Mouse (Mus musculus) left cerebral cortex, adult 9 months (tissue): Measurements from ENCODE around the gene Fbxl12.
"Not testable (repeated sequence)": the region's sequence is repeated elsewhere in the genome, so short reads cannot be mapped to it uniquely, and the experiment has no call there.

Experiments
- DNase-seq, 2 experiments: peaks; one replicate each; pipeline ENCODE4 v3.0.0; 2022; ENCODE audit warnings: low spot score in 2 of 2

The Fbxl12 gene

DNA sequence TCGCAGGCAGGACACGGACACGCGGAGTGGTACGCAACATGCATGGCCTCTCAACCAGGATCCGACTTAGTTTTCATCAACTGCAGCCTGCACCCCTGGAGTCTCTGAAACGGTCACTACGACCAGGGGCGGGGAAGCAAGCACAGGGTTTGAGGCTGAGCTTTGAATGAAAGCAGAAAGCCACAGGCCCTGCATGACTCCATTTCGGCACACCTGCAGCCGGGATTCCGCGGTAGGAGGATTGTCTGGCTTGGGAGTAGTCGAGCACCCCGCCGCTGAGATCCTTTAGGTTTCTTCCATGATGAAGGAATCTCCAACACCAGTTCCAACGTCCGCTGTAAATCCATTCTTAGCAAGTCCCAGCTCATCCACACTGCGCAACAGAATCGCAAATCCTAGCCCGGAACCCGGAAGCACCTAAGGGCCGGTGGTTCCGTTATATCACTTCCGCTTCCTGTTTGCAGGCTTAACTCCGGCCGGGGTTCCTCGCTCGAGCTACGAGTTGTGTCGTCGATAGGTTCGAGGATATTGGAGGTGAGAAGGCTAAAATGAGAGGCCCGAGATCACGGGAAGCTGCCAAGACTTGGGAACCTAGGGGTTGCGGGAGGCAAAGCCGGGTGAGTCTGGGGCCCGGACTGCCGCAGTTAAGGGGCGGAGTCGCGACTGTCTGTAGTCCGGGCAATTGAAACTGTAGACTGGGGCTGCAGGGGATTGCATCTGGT, at the start of gene Fbxl12:
Gene Fbxl12 (minus strand): TSS at position 408 of the 722 bp plus-strand sequence.
- peak in 1 of 2 experiments; percentile 77 for DNase-seq

DNA sequence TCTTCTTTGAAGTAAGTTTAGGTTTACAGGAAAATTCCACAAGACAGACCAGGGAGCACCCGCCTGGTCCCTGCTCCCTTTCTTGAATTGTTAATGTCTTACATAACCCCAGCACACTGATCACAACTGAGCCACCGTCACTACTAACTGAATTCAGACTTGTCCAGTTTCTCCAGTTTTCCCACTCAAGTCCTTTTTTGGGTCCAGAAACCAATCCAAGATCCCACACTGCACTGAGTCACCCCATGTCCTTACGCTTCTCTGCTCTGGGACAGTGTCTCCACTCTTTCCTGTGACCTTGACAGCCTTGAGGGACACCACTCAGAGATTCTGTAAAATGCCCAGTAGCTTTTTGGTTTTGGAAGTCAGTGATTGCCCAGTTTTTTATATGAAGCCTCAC, 48.3 kb upstream of the Fbxl12 start:
- DNase-seq: no peak

GRCm38 (mm10) chr9:20690449-20690848, 45.9 kb upstream of the Fbxl12 start:
- DNase-seq: not testable (repeated sequence)

- DNase-seq: no peak
Observed at GRCm38 (mm10) chr9:20689913-20690312, 45.3 kb upstream of the Fbxl12 start.

- no peak for DNase-seq
Observed at GRCm38 (mm10) chr9:20689403-20689802, 44.8 kb upstream of the Fbxl12 start.

DNA sequence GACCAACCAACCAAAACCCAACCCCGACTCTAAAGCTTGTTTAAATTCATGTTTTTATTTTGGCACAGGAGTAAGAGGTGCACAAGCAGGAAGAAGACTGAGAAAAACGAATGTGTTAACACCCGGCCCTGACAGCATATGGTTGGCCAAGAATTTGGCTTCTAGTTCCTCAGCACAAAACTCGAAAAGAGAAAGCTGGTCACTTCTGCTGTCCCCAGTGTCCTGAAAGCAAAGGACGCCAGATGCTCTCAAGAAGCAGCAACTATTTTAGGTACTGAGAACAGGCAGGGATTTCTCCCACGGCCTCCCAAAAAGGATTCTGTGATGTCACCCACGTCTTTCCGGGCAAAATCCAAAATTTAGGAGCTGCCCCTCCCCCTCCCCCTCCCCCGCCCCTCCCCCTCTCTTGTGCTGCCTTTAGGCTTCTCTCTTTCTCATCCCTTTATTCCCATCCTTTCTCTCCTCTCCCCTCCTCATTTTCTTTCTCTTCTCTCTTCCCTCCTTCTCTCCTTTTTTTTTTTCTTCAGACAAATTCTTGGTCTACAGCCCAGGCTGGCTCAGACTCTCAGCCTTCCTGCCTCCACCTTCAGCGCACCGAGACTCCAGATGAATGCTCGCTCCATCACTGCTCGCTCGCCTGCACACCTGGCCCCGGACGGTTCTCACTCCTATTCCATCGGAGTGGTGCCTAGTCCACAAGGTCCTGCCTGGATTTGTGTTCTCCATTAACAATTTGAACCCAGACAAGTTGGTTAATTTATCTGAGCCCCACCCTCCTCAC, 40.7 kb upstream of the Fbxl12 start:
- peak; percentile 74 to 87 for DNase-seq

DNA sequence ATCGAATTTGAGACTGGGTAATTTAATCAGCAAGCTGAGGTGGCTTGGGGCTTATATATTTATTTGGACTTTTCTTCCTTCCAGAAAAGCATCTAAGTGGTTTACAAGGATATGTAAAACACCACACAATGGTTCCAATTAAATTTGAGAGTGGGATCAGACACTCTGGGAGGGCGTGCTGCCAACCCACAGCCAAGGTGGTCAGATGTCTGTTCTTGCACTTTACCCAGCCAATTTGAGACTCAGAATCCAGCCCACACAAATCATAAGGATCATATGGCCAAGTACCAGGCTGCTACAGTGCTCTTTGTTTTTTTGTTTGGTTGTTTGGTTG, 37.8 kb upstream of the Fbxl12 start:
- DNase-seq: peak in 1 of 2 experiments; percentile 65

DNA sequence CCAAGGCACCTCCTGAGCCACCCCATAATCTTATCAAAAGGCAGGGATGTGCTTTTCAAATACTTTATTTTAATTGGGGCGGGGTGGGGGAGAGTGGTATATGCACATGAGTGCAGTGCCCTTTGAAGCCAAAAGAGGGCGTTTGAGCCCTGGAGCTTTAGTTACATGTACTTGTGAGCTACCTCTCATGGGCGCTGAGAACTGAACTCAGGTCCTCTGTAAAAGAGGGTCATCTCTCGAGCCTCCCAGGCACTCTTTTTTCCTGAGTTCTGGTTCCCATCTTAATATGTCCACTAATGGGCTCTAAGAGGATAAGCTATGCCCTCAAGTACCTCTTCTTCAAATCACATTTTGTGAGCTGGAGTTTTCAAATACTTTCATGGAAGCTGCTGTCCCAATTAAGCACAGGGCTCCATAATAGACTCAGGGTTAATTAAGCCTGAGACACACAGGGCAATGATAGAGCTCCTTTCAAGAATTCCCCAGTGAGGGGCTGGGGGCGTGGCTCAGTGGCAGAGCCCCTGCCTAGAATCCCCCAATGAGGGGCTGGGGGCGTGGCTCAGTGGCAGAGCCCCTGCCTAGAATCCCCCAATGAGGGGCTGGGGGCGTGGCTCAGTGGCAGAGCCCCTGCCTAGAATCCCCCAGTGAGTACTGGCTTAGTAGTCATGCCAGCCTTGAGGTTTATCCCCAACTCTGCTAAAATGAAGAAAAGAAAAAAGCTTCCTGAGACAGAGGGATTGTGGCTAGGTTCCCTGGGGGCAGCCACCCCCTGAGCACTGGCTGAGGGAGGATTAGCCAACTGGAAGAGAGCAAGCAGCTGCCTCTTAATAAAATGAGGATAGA, 37.2 kb upstream of the Fbxl12 start:
- no peak for DNase-seq

DNA sequence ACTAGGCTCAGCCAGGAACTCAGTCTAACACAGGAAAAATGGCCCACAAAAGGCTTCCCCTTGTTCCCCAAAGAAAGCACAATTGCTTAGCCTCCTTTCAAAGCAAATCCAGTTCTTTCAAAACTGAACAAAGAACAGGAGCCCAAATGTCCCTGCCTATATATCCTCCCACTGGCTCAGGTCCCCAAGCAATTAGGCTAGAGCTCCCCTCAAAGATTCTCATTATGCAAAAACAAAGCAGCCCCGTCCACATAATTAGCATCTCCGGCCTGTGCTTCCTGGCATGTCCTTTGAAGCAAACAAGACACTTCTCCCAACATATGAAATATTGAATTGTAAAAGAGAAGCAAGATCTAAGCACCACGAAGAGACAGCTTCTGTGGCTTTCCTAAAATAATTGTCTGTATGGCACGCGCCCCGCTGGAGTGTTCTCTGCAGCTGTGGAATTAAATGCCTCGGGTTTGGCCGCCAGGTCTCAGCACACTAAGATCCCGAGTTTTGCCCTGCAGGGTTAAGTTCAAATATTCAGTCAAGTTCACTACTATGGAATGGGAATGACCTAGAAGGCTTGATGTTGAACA, 35.9 kb upstream of the Fbxl12 start:
- no peak for DNase-seq

DNA sequence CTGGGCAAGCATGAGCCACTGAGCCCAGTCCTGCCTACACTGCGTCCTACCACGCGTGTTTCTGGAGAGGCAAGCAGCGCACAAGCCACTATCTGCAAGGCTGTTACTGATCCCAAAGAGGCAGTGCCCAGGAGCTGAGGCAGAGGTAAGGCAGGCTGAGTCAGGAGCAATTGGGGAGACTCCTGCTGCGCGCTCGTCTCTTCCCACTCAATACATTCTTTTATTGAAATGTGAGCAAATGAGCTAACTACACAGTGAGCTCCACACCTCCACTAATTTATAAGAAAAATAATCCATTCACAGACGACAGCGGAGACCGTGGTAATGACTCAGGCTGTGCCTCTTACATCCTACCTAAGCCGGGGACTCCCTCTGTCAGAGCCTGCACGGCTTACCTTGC, 33.3 kb upstream of the Fbxl12 start:
- peak; percentile 48 to 59 for DNase-seq

- DNase-seq: no peak
Observed at GRCm38 (mm10) chr9:20672047-20672446, 27.5 kb upstream of the Fbxl12 start.

DNA sequence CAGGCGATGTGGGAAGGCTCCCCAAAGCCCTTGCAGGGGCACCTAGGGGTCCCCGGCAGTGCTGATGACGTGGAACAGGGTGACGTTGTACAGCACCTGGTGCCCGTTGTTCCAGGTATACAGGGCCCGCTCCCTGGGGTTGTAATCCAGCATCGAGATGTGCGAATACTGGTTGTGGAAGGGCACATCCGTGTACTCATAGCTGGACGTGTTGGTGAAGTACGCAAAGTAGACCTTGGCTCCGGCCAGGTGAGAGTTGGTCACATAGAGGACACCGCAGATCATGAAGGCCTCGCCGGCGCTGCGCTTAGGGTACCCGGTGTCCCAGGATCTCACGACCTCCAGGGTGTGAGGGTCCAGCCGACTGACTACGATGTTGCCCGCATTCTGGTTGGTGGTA, 23.5 kb upstream of the Fbxl12 start:
- DNase-seq: no peak

GRCm38 (mm10) chr9:20666510-20667034, 22.0 kb upstream of the Fbxl12 start:
- no peak for DNase-seq

- DNase-seq: peak in 1 of 2 experiments; percentile 23
Observed at GRCm38 (mm10) chr9:20665925-20666324, 21.4 kb upstream of the Fbxl12 start.

- no peak for DNase-seq
Observed at GRCm38 (mm10) chr9:20664982-20665637, 20.5 kb upstream of the Fbxl12 start.

- DNase-seq: peak in 1 of 2 experiments; percentile 61
Observed at GRCm38 (mm10) chr9:20664366-20664765, 19.8 kb upstream of the Fbxl12 start.

GRCm38 (mm10) chr9:20663956-20664355, 19.4 kb upstream of the Fbxl12 start:
- DNase-seq: peak; percentile 69 to 80

- no peak for DNase-seq
Observed at GRCm38 (mm10) chr9:20662874-20663273, 18.3 kb upstream of the Fbxl12 start.

DNA sequence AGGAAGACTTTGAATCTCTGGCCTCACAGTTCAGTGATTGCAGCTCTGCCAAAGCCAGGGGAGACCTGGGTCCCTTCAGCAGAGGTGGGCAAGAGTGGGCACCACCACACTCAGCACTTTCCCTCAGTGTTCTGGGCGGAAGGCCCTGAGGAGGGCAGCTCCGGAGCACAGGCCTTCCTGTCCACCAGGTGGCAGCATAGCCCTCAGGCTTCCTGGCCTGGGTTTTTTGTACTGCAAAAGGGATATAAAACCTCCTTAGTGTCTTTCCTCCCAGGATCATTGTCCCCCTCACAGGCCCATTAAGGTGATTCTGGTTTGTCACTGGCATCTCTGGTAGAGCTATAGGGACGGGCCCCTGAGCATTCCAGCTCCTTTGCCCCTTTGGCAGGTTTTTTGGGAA, 17.8 kb upstream of the Fbxl12 start:
- peak in 1 of 2 experiments; percentile 86 for DNase-seq

- peak in 1 of 2 experiments; percentile 34 for DNase-seq
Observed at GRCm38 (mm10) chr9:20657546-20657945, 13.0 kb upstream of the Fbxl12 start.

GRCm38 (mm10) chr9:20653859-20654258, 9.3 kb upstream of the Fbxl12 start:
- DNase-seq: no peak
